Mouse (Mus musculus) fibroblast of lung, adult 2 months (primary cell): ENCODE measurements around the gene E030025P04Rik.

Source experiments
- DNase-seq: peaks from one replicate; pipeline ENCODE4 v3.0.0-alpha.2; 2011; ENCODE audit warnings: low read depth

E030025P04Rik gene

GRCm38 (mm10) chr11:109100266-109100665 is 43.9 kb downstream of the E030025P04Rik start:
- DNase-seq: no peak

DNA sequence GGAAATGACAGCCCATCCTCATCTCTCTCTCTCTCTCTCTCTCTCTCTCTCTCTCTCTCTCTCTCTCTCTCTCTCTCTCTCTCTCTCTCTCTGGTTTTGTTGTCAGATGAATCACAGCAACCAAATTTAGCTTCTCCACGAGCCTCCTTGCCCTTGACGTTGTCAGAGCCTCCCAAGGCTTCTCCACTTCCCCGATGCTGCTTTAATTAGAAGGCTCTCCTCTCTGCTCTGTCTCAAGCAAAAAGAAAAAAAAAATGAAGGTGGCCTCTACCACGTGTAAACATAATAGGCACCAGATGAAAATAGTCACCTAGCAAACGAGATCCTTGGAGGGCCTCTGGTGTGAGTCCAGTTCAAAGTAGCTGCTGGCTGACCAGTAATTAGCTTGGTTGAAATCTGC is 52.3 kb downstream of the E030025P04Rik start:
- DNase-seq: no peak
